Mouse (Mus musculus) hindbrain, embryonic 16.5 days (tissue): Measurements from ENCODE around the gene Mras. TPM values are rescaled to one million over a fixed set of nuclear protein-coding genes. Genes with fewer than 3 reads are reported as not detected.

Source experiments
- ATAC-seq: fragments of 200-750 bp; cut with Nextera tagmentation; 2 replicates; pipeline ENCODE4 v1.8.0; 2017; ENCODE audit warnings: moderate TSS enrichment, moderate library complexity
- H3K27ac ChIP-seq: fragments of 300-500 bp; sonication (generic); 2 replicates; pipeline ENCODE4 v1.5.1; 2014; ENCODE audit warnings: low read depth, mild to moderate bottlenecking, control low read depth, low read length, moderate library complexity
- H3K27me3 ChIP-seq: fragments of 300-500 bp; sonication (generic); replicated peaks from 2 replicates; pipeline ENCODE4 v1.6.1; 2014; ENCODE audit warnings: low read length; ENCODE audit not compliant: control insufficient read depth, insufficient read depth
- H3K36me3 ChIP-seq: fragments of 300-500 bp; sonication (generic); 2 replicates; pipeline ENCODE4 v1.6.1; 2014; ENCODE audit warnings: mild to moderate bottlenecking, low read length, moderate library complexity, mixed read lengths; ENCODE audit not compliant: control insufficient read depth, insufficient read depth
- H3K4me1 ChIP-seq: fragments of 300-500 bp; sonication (generic); 2 replicates; pipeline ENCODE4 v1.6.1; 2014; ENCODE audit warnings: low read depth, low read length; ENCODE audit not compliant: control insufficient read depth, insufficient read depth
- H3K4me2 ChIP-seq: fragments of 300-500 bp; sonication (generic); 2 replicates; pipeline ENCODE4 v1.6.1; 2014; ENCODE audit warnings: mild to moderate bottlenecking, low read length, control low read depth, moderate library complexity
- H3K4me3 ChIP-seq: fragments of 300-500 bp; sonication (generic); 2 replicates; pipeline ENCODE4 v1.5.1; 2014; ENCODE audit warnings: mild to moderate bottlenecking, low read length, control low read depth, moderate library complexity
- H3K9ac ChIP-seq: fragments of 300-500 bp; sonication (generic); 2 replicates; pipeline ENCODE4 v1.6.1; 2014; ENCODE audit warnings: low read depth, mild to moderate bottlenecking, control low read depth, low read length, moderate library complexity
- H3K9me3 ChIP-seq: fragments of 300-500 bp; sonication (generic); 2 replicates; pipeline ENCODE4 v1.6.1; 2014; ENCODE audit warnings: mild to moderate bottlenecking, low read length, moderate library complexity; ENCODE audit not compliant: control insufficient read depth
- WGBS: fragments of 180-500 bp; shearing (Covaris S2); extraction: QIAGEN DNeasy Blood & Tissue Kit; methylation state at CpG from one replicate; pipeline ENCODE4 v1.1.7; 2014; 5-methylcytosine and 5-hydroxymethylcytosine counted together
- polyA plus RNA-seq: library from polyadenylated mRNA; unstranded; fragments of >200 nt; fragmentation: Nextera tagmentation; extraction: Ambion mirVana; gene quantifications from 2 replicates; pipeline ENCODE4 v1.2.1, GENCODE M21; 2015

Mras gene
- polyA plus RNA-seq, 1 experiment from 2014 or later, result 53.4 TPM

DNA sequence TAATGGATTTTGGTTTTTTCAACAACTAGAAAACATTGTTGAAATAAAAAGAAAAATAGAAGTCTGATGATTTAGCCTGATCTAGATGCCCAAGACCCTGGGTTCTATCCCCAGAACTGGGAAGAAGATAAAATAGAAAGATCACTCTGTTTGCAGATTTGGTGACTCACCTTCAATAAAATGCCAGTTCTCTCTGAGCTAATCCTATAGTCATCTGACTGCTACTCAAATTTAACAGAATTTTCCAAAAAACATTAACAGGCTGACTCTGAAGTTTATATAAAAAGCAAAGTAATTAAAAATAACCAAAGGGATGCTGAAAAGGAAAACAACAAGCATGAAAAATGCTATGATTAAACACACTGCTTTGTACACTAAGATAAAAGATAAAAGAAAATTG, 9.1 kb upstream of the Mras start:
- ATAC-seq, result no peak
- no peak overlapping the region for H3K4me2 ChIP-seq
- no peaks in the 10 kb centered on the region for H3K36me3 ChIP-seq

DNA sequence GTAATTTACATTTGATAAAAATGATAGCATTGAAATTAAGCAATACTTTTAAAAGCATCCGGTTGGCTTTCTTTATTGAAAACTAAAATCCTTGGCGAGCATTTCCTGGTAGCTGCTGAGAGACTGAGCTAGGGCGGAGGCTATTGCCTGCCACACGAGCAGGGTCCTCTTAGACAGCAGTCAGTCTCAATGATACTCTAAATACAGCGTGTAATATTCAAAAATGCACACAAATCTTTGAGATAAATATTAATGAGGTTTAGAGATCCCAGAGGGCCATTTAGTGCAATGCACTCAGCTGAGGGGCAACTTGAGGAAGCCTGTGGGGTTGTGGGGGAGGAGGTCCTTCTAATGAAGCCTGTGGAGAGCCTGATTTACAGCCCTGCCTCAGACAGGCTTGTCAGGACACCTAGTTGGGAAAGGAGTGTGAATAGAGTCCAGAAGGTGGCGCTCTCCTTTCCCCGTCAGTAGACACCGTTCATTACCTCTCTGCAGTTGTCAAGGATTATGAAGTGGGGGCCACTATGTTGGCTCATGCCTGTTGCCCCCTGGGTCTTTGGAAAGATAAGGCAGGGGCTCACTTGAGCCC, 7.5 kb upstream of the Mras start:
- Histone ChIP-seq H3K4me2 (no peak overlapping the region), H3K9me3 (no peaks in the 10 kb centered on the region), H3K4me1 (no peaks in the 10 kb centered on the region), H3K36me3 (no peaks in the 10 kb centered on the region), H3K27ac (no peak overlapping the region), H3K9ac (no peak overlapping the region), H3K27me3 (no peaks in the 10 kb centered on the region), H3K4me3 (no peak overlapping the region)
- 37% methylated on average over 8 of the region's 8 CpGs for WGBS
- no peak for ATAC-seq

More for the DNA sequence above, 9.1 kb upstream of the Mras start:
- H3K27me3 ChIP-seq, result no peaks in the 10 kb centered on the region
- H3K4me1 ChIP-seq, result no peaks in the 10 kb centered on the region
- H3K9me3 ChIP-seq, result no peaks in the 10 kb centered on the region
- no peak overlapping the region for H3K27ac ChIP-seq
- no peak overlapping the region for H3K4me3 ChIP-seq
- no peak overlapping the region for H3K9ac ChIP-seq

DNA sequence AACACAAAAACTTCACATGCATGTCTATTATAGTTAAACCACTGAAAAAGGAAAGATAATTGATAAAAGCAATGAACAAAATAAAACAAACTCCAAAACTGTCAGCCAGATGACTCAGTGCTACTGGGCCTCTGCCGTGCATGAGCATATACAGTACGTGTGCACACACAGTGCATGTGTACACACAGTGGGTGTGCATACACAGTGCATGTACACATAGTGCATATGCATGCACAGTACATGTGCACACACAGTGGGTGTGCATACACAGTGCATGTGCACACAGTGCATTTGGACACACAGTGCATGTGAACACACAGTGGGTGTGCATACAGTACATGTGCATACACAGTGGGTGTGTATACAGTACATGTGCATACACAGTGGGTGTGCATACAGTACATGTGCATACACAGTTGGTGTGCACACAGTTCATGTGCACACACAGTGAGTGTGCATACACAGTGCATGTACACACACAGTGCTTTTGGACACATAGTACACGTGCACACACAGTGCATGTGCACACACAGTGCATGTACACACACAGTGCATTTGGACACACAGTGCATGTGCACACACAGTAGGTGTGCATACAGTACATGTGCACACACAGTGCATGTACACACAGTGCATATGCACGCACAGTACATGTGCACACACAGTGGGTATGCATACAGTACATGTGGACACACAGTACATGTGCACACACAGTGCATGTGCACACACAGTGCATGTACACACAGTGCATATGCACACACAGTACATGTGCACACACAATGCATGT, 4.7 kb upstream of the Mras start:
- no peaks in the 10 kb centered on the region for H3K36me3 ChIP-seq
- WGBS, result 88% methylated on average over 4 of the region's 4 CpGs
- H3K27me3 ChIP-seq, result 0 out of 2 replicates have a peak, but pooled peaks cover 2% of the 10 kb centered on the region
- no peaks in the 10 kb centered on the region for H3K4me1 ChIP-seq
- no peak overlapping the region for H3K4me3 ChIP-seq
- ATAC-seq, result peak; percentile 45
- no peaks in the 10 kb centered on the region for H3K9me3 ChIP-seq
- H3K9ac ChIP-seq, result no peak overlapping the region
- no peak overlapping the region for H3K27ac ChIP-seq
- H3K4me2 ChIP-seq, result no peak overlapping the region

DNA sequence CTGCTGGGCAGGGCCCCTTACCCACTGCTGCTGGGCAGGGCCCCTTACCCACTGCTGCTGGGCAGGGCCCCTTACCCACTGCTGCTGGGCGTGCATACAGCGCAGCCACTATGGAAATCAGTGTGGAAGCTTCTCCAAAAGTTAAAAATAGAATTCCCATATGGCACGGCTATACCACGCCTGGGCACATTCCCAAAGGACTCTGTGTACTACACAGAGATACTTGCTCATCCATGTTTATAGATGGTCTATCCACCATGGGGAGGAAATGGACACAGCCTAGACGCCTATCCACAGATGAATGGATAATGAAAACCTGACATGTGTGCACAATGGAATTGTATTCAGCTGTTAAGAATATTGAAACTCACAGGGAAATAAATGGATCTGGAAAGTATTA, 3.8 kb upstream of the Mras start:
- H3K4me3 ChIP-seq, result no peak overlapping the region

DNA sequence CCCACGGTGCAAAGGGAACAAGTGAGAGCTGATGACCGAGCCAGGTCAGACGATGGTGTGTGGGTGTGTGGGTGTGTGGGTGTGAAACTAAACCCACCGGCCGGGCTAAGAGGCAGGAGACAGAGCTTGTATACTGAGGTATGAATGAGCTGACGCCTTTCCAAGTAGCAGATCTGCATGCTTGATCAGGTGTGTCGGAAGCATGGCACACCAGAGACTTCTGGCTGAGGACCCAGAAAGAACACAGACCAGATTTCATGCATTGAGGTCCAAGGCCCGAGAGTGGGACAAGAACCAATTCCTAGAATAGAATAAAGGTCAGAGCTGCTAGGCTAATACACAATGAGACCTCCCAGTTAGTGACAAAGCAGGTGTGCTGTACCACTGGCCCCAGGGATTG, 1.9 kb upstream of the Mras start:
- ATAC-seq, result no peak
- 0 out of 2 replicates have a peak, but pooled peaks cover 2% of the 10 kb centered on the region for H3K27me3 ChIP-seq
- H3K36me3 ChIP-seq, result no peaks in the 10 kb centered on the region
- H3K4me2 ChIP-seq, result no peak overlapping the region
- WGBS, result 70% methylated on average over 8 of the region's 8 CpGs
- no peaks in the 10 kb centered on the region for H3K9me3 ChIP-seq
- H3K4me3 ChIP-seq, result no peak overlapping the region
- H3K9ac ChIP-seq, result no peak overlapping the region
- H3K27ac ChIP-seq, result no peak overlapping the region
- peaks cover 8% of the 10 kb centered on the region for H3K4me1 ChIP-seq

More for the DNA sequence above, 3.8 kb upstream of the Mras start:
- H3K4me1 ChIP-seq, result no peaks in the 10 kb centered on the region
- no peaks in the 10 kb centered on the region for H3K9me3 ChIP-seq
- no peaks in the 10 kb centered on the region for H3K36me3 ChIP-seq
- WGBS, result 73% methylated on average over 5 of the region's 5 CpGs
- H3K27me3 ChIP-seq, result 0 out of 2 replicates have a peak, but pooled peaks cover 2% of the 10 kb centered on the region
- H3K4me2 ChIP-seq, result no peak overlapping the region
- H3K27ac ChIP-seq, result no peak overlapping the region
- no peak overlapping the region for H3K9ac ChIP-seq
- no peak for ATAC-seq

DNA sequence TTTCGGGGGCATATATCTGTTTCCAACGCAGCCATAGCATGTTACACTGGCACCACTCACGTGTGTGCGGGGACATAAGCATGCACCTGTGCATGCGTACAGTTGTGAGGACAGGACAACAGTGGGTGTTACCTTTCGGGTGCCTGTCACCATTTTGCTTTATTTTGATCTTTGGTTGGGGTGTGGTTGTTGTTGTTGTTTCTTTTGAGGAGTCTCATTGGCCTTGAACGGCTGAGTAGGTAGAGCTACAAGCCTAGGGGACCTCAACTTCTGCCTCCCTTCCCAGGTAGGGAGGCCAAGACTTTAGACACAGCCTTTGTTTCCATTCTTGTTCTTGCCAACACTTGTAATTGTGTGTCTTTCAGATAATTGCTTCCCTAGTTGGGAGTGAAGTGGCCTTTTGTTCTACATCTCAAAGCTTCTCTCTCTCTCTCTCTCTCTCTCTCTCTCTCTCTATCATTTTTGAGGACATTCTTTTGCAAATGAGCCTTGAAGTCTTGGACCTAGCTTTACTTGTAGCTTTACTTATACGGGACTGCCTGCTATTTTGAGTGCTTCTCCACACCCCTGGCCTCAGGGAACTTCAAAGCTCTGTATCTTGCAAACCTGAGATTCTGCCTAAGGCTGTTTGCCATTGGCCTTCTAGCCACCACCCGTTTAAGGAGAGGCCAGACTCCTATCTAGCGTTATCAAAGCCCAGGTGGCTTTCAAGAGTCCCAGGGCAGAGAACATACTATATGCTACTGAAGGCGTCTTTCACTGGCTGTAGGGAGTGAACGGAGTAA, 792 bp upstream of the Mras start:
- H3K4me2 ChIP-seq, result no peak overlapping the region

DNA sequence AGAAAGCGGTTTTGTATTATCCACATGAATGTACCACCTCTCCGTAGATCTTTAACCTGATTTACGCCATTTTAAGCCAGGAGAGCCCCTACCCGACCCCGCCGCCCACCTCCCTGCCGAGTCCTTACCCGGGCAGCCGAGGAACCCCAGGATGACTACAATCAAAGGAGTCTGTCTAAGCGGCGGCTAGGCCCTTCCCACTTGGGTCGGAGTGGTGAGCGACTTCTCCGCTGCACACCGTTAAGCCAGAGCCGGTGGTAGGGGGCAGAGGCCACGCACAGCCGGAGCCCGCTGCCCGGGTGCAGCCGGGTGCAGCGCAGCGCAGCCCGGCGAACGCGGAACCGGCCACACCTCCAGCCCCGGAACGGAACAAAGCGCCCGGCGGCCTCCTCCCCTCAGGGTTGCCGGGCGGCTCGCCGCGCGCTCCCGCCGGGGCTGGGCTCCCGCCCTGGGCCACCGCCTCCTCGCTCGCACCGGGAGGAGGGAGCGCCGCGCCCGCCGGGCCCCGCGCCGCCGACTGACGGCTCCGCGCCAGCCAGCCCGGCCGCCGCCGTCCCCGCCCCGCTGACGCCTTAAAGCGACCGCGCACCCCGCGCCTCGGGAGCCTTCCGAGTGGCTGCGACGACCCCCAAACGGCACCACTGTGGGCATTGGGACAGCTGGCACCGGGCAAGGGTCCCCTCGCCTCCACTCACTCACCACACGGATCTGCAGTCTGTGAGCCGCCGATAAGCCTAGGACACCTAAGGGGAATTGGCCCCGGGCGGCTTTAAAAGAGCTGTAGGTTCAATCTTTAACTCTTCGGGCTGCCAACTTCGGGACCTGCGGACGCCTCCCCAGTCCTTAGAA, 775 bp downstream of the Mras start:
- 0% methylated on average over 57 of the region's 86 CpGs for WGBS
- Histone ChIP-seq H3K9ac (peak overlapping the region; percentile 97), H3K27ac (peak overlapping the region; percentile 92), H3K4me3 (peak overlapping the region; percentile 84), H3K4me2 (peak overlapping the region; percentile 73), H3K4me1 (peaks cover 21% of the 10 kb centered on the region), H3K27me3 (0 out of 2 replicates have a peak, but pooled peaks cover 2% of the 10 kb centered on the region), H3K36me3 (no peaks in the 10 kb centered on the region), H3K9me3 (no peaks in the 10 kb centered on the region)
- peak; percentile 82 for ATAC-seq

More for the DNA sequence above, 792 bp upstream of the Mras start:
- Histone ChIP-seq H3K36me3 (no peaks in the 10 kb centered on the region), H3K4me3 (no peak overlapping the region), H3K4me1 (peaks cover 17% of the 10 kb centered on the region), H3K9me3 (no peaks in the 10 kb centered on the region), H3K27ac (no peak overlapping the region), H3K9ac (no peak overlapping the region), H3K27me3 (0 out of 2 replicates have a peak, but pooled peaks cover 2% of the 10 kb centered on the region)
- ATAC-seq, result no peak
- 83% methylated on average over 12 of the region's 12 CpGs for whole genome bisulfite sequencing

DNA sequence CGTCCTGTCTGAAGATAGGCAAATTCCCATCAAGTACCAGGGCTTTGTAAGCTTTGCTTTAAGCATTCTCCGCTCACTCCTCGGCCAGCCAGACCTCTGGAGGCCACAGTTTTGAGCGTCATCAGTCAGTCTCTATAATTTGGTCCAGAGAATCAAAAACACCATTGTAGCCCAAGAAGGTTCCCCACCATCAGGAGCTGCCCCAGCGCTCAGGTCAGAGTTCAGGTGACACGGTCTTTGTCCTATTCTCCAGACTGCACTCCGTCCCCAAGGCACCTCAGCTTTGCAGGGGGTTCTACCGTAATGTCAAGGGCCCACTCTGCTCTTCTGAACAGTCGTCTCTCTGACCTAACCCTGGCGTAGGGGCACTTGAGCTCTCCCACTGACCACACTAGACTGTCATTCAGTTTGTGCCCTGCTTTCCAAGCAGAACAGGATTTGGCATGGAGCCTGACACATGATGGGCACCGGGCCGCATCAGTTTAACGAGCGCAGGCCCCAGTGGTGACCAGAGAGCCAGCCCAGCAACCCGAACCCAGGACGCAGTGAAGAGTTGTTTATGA, 1.5 kb downstream of the Mras start:
- H3K27me3 ChIP-seq, result 0 out of 2 replicates have a peak, but pooled peaks cover 2% of the 10 kb centered on the region
- peak overlapping the region; percentile 84 for H3K4me3 ChIP-seq
- peak overlapping the region; percentile 73 for H3K4me2 ChIP-seq
- H3K27ac ChIP-seq, result peak overlapping the region; percentile 92
- H3K9ac ChIP-seq, result peak overlapping the region; percentile 97
- no peaks in the 10 kb centered on the region for H3K9me3 ChIP-seq
- H3K36me3 ChIP-seq, result no peaks in the 10 kb centered on the region
- peak; percentile 46 for ATAC-seq
- 7% methylated on average over 16 of the region's 16 CpGs for WGBS
- H3K4me1 ChIP-seq, result peaks cover 21% of the 10 kb centered on the region
